Mouse (Mus musculus): ENCODE data around the gene Kcnh4. TPM values are rescaled to one million over a fixed set of nuclear protein-coding genes. Genes with fewer than 3 reads are reported as not detected.

Kcnh4 gene
- polyA plus RNA-seq, 1 experiment from 2014 or later = 0.12 TPM

- H3K9ac ChIP-seq (ENCODE audit: low read depth, low read length) = no peak overlapping the region
- H3K4me2 ChIP-seq (replicated peaks; ENCODE audit: low read depth) = no peak overlapping the region
- TF ChIP-seq CTCF (IDR thresholded peaks at IDR 0.05; ENCODE audit: low read depth) = no peak
- 67% methylated on average over 7 of the region's 7 CpGs for WGBS
- peaks cover 4% of the 10 kb centered on the region; the same call in 1 of the 2 replicates for H3K4me1 ChIP-seq (replicated peaks; ENCODE audit: control insufficient read depth, insufficient read depth, low read length)
- H3K9me3 ChIP-seq (ENCODE audit: control insufficient read depth) = no peaks in the 10 kb centered on the region
- H3K27me3 ChIP-seq (replicated peaks; ENCODE audit: control insufficient read depth, insufficient read depth, low read length) = no peaks in the 10 kb centered on the region
- no peak for ATAC-seq
- H3K4me3 ChIP-seq (ENCODE audit: low read depth, low read length) = no peak overlapping the region
- no peak overlapping the region for H3K27ac ChIP-seq (ENCODE audit: low read depth, low read length)
- H3K36me3 ChIP-seq (ENCODE audit: control insufficient read depth, insufficient read depth) = peaks cover 8% of the 10 kb centered on the region; the same call in 1 of the 2 replicates
Measured at GRCm38 (mm10) chr11:100697921-100698320, 61.8 kb downstream of the Kcnh4 start.

GRCm38 (mm10) chr11:100694926-100695325 is 64.8 kb downstream of the Kcnh4 start:
- H3K27ac ChIP-seq (ENCODE audit: low read depth, low read length) = no peak overlapping the region
- peak; percentile 97 for TF ChIP-seq CTCF (IDR thresholded peaks at IDR 0.05; ENCODE audit: low read depth)
- no peak overlapping the region for H3K9ac ChIP-seq (ENCODE audit: low read depth, low read length)
- H3K36me3 ChIP-seq (ENCODE audit: control insufficient read depth, insufficient read depth) = peaks cover 8% of the 10 kb centered on the region; the same call in 1 of the 2 replicates
- no peak for ATAC-seq
- H3K27me3 ChIP-seq (replicated peaks; ENCODE audit: control insufficient read depth, insufficient read depth, low read length) = no peaks in the 10 kb centered on the region
- H3K4me2 ChIP-seq (replicated peaks; ENCODE audit: low read depth) = no peak overlapping the region
- no peaks in the 10 kb centered on the region for H3K9me3 ChIP-seq (ENCODE audit: control insufficient read depth)
- H3K4me3 ChIP-seq (ENCODE audit: low read depth, low read length) = no peak overlapping the region
- WGBS = 39% methylated on average over 5 of the region's 5 CpGs
- no peaks in the 10 kb centered on the region; the same call in none of the 2 replicates for H3K4me1 ChIP-seq (replicated peaks; ENCODE audit: control insufficient read depth, insufficient read depth, low read length)

- Histone ChIP-seq H3K27ac (ENCODE audit: low read depth, low read length) (no peak overlapping the region), H3K4me3 (ENCODE audit: low read depth, low read length) (no peak overlapping the region), H3K9me3 (ENCODE audit: control insufficient read depth) (no peaks in the 10 kb centered on the region), H3K27me3 (replicated peaks; ENCODE audit: control insufficient read depth, insufficient read depth, low read length) (no peaks in the 10 kb centered on the region), H3K4me2 (replicated peaks; ENCODE audit: low read depth) (no peak overlapping the region), H3K36me3 (ENCODE audit: control insufficient read depth, insufficient read depth) (peaks cover 5% of the 10 kb centered on the region; the same call in 1 of the 2 replicates), H3K4me1 (replicated peaks; ENCODE audit: control insufficient read depth, insufficient read depth, low read length) (no peaks in the 10 kb centered on the region; the same call in none of the 2 replicates), H3K9ac (ENCODE audit: low read depth, low read length) (no peak overlapping the region)
- no peak for ATAC-seq
- no peak for TF ChIP-seq CTCF (IDR thresholded peaks at IDR 0.05; ENCODE audit: low read depth)
- WGBS = 25% methylated on average over 5 of the region's 5 CpGs
Measured at GRCm38 (mm10) chr11:100693154-100693553, 66.6 kb downstream of the Kcnh4 start.

GRCm38 (mm10) chr11:100692164-100692616 is 67.6 kb downstream of the Kcnh4 start, which contains the start of gene Zfp385c:
Zfp385c (minus strand) TSS chr11:100692455.
- 2% methylated on average over 23 of the region's 23 CpGs for WGBS
- no peak for TF ChIP-seq CTCF (IDR thresholded peaks at IDR 0.05; ENCODE audit: low read depth)
- Histone ChIP-seq H3K4me3 (ENCODE audit: low read depth, low read length) (peak within 1 kb of the TSS; percentile 32), H3K9me3 (ENCODE audit: control insufficient read depth) (no peaks in the 10 kb centered on the region), H3K27ac (ENCODE audit: low read depth, low read length) (no peak within 1 kb of the TSS), H3K9ac (ENCODE audit: low read depth, low read length) (no peak within 1 kb of the TSS; the same call in 1 of the 2 replicates), H3K4me1 (replicated peaks; ENCODE audit: control insufficient read depth, insufficient read depth, low read length) (no peaks in the 10 kb centered on the region; the same call in none of the 2 replicates), H3K4me2 (replicated peaks; ENCODE audit: low read depth) (peak within 1 kb of the TSS; percentile 71), H3K36me3 (ENCODE audit: control insufficient read depth, insufficient read depth) (no peaks in the 10 kb centered on the region; the same call in 1 of the 2 replicates), H3K27me3 (replicated peaks; ENCODE audit: control insufficient read depth, insufficient read depth, low read length) (no peaks in the 10 kb centered on the region)
- 0 out of 2 replicates have a peak, but pooled peaks have one; percentile 11 for ATAC-seq

- no peak for ATAC-seq
- WGBS = 68% methylated on average over 7 of the region's 7 CpGs
- TF ChIP-seq CTCF (IDR thresholded peaks at IDR 0.05; ENCODE audit: low read depth) = no peak
- H3K27me3 ChIP-seq (replicated peaks; ENCODE audit: control insufficient read depth, insufficient read depth, low read length) = no peaks in the 10 kb centered on the region
- H3K4me3 ChIP-seq (ENCODE audit: low read depth, low read length) = no peak overlapping the region
- no peaks in the 10 kb centered on the region for H3K9me3 ChIP-seq (ENCODE audit: control insufficient read depth)
- H3K9ac ChIP-seq (ENCODE audit: low read depth, low read length) = no peak overlapping the region
- H3K27ac ChIP-seq (ENCODE audit: low read depth, low read length) = no peak overlapping the region
- H3K4me2 ChIP-seq (replicated peaks; ENCODE audit: low read depth) = no peak overlapping the region
- no peaks in the 10 kb centered on the region; the same call in none of the 2 replicates for H3K4me1 ChIP-seq (replicated peaks; ENCODE audit: control insufficient read depth, insufficient read depth, low read length)
- H3K36me3 ChIP-seq (ENCODE audit: control insufficient read depth, insufficient read depth) = no peaks in the 10 kb centered on the region; the same call in 1 of the 2 replicates
Measured at GRCm38 (mm10) chr11:100690389-100690788, 69.4 kb downstream of the Kcnh4 start.

Other genes starting within 250 kb of the Kcnh4 start
- 29.3 and 29.5 TPM in 2 replicates for gene Acly, start 231.9 kb downstream of the Kcnh4 start, polyA plus RNA-seq (2015; fragmentation: Nextera tagmentation; extraction: Ambion mirVana)
- gene Ttc25, start 214.3 kb downstream of the Kcnh4 start, polyA plus RNA-seq (2015; fragmentation: Nextera tagmentation; extraction: Ambion mirVana) = 0.18 and 0.22 TPM in 2 replicates
- gene Cnp, start 185.0 kb downstream of the Kcnh4 start, polyA plus RNA-seq (2015; fragmentation: Nextera tagmentation; extraction: Ambion mirVana) = 15.6 and 16.3 TPM in 2 replicates
- 52.2 and 55.7 TPM in 2 replicates for gene Nkiras2, start 140.7 kb downstream of the Kcnh4 start, polyA plus RNA-seq (2015; fragmentation: Nextera tagmentation; extraction: Ambion mirVana)
- gene Dnajc7, start 139.8 kb downstream of the Kcnh4 start, polyA plus RNA-seq (2015; fragmentation: Nextera tagmentation; extraction: Ambion mirVana) = 72.9 and 80.2 TPM in 2 replicates
- gene Zfp385c, start 67.5 kb downstream of the Kcnh4 start, polyA plus RNA-seq (2015; fragmentation: Nextera tagmentation; extraction: Ambion mirVana) = 0.09 and 0.20 TPM in 2 replicates
- 9.8 and 10.0 TPM in 2 replicates for gene Dhx58, start 55.7 kb downstream of the Kcnh4 start, polyA plus RNA-seq (2015; fragmentation: Nextera tagmentation; extraction: Ambion mirVana)
- 11.8 and 12.3 TPM in 2 replicates for gene Kat2a, start 47.5 kb downstream of the Kcnh4 start, polyA plus RNA-seq (2015; fragmentation: Nextera tagmentation; extraction: Ambion mirVana)
- 0.44 and 0.65 TPM in 2 replicates for gene Hspb9, start 46.1 kb downstream of the Kcnh4 start, polyA plus RNA-seq (2015; fragmentation: Nextera tagmentation; extraction: Ambion mirVana)
- gene Rab5c, start 21.7 kb downstream of the Kcnh4 start, polyA plus RNA-seq (2015; fragmentation: Nextera tagmentation; extraction: Ambion mirVana) = 62.2 and 62.7 TPM in 2 replicates
- not detected in 2 replicates for gene Hcrt, start 3.0 kb upstream of the Kcnh4 start, polyA plus RNA-seq (2015; fragmentation: Nextera tagmentation; extraction: Ambion mirVana)
- gene Ghdc, start 11.0 kb upstream of the Kcnh4 start, polyA plus RNA-seq (2015; fragmentation: Nextera tagmentation; extraction: Ambion mirVana) = 5.2 and 5.5 TPM in 2 replicates
- gene Stat5b, start 90.8 kb upstream of the Kcnh4 start, polyA plus RNA-seq (2015; fragmentation: Nextera tagmentation; extraction: Ambion mirVana) = 13.0 and 13.3 TPM in 2 replicates
- 4.8 TPM in 2 replicates for gene Stat5a, start 99.4 kb upstream of the Kcnh4 start, polyA plus RNA-seq (2015; fragmentation: Nextera tagmentation; extraction: Ambion mirVana)
- 61.2 and 68.6 TPM in 2 replicates for gene Stat3, start 179.6 kb upstream of the Kcnh4 start, polyA plus RNA-seq (2015; fragmentation: Nextera tagmentation; extraction: Ambion mirVana)
- gene Cavin1, start 210.9 kb upstream of the Kcnh4 start, polyA plus RNA-seq (2015; fragmentation: Nextera tagmentation; extraction: Ambion mirVana) = 191 and 207 TPM in 2 replicates
- 62.1 and 67.2 TPM in 2 replicates for gene Atp6v0a1, start 249.5 kb upstream of the Kcnh4 start, polyA plus RNA-seq (2015; fragmentation: Nextera tagmentation; extraction: Ambion mirVana)

All from intestine, postnatal 0 days (tissue).